In genomic region chr16:10411764-10412746, GRCm38 (mm10) we compare ENCODE assay signal across 7 mouse cellular contexts. TPM values are rescaled to one million over a fixed set of nuclear protein-coding genes. Genes with fewer than 3 reads are reported as not detected.
DNase-seq lines count a peak whose midpoint lies in the region; ATAC-seq lines count a peak whose summit lies in the region.

Gene Nubp1, plus strand, starts transcription at chr16:10411948.

- no peaks in the 10 kb centered on the region for H3K27me3 ChIP-seq in intestine, embryonic 16.5 days (replicated peaks; ENCODE audit: control insufficient read depth, insufficient read depth, low read length)
- H3K27me3 ChIP-seq in midbrain, embryonic 11.5 days (ENCODE audit: control insufficient read depth, insufficient read depth, low read length), result no peaks in the 10 kb centered on the region

- H3K9me3 ChIP-seq in intestine, embryonic 16.5 days (ENCODE audit: control insufficient read depth, low read length), result no peaks in the 10 kb centered on the region
- H3K9me3 ChIP-seq in midbrain, embryonic 11.5 days (ENCODE audit: control insufficient read depth, low read length), result no peaks in the 10 kb centered on the region

- intact Hi-C loops in left cerebral cortex, postnatal 36 days (cut with DNase I), result loop anchor here (5.0 kb wide), 1 partner anchor 110 kb away; no protein-coding TSS in a partner anchor

- 0 out of 2 replicates have a peak, but pooled peaks cover 3% of the 10 kb centered on the region for H3K36me3 ChIP-seq in intestine, embryonic 16.5 days (ENCODE audit: control insufficient read depth, insufficient read depth, low read length)
- H3K36me3 ChIP-seq in midbrain, embryonic 11.5 days (ENCODE audit: control insufficient read depth, insufficient read depth, low read length), result peaks cover 13% of the 10 kb centered on the region

- H3K4me2 ChIP-seq in intestine, embryonic 16.5 days (ENCODE audit: low read depth, low read length), result peak within 1 kb of the TSS; percentile 81
- H3K4me2 ChIP-seq in midbrain, embryonic 11.5 days, result peak within 1 kb of the TSS; percentile 46

- H3K9ac ChIP-seq in intestine, embryonic 16.5 days (ENCODE audit: low read depth, low read length), result peak within 1 kb of the TSS; percentile 86
- H3K9ac ChIP-seq in midbrain, embryonic 11.5 days (ENCODE audit: low read length), result peak within 1 kb of the TSS; percentile 78

- DNase-seq in adrenal gland, adult 2 months, result peak; percentile 96
- peak; percentile 93 for DNase-seq in embryo, embryonic 11.5 days (ENCODE audit: low read depth, low spot score)
- peak; percentile 79 to 93 for DNase-seq in gastrocnemius, postnatal 4 days (ENCODE audit: low spot score in 2 of 2)
- peak; percentile 94 to 95 for DNase-seq in left cerebral cortex, postnatal 36 days (ENCODE audit: low spot score in 2 of 2)
- peak; percentile 99 for DNase-seq in midbrain, embryonic 11.5 days (ENCODE audit: low spot score, missing footprints)
- DNase-seq in skeletal muscle tissue, adult 2 months (ENCODE audit: low read depth, low spot score), result peak; percentile 89

- 3% methylated on average over 56 of the region's 56 CpGs for whole genome bisulfite sequencing in intestine, embryonic 16.5 days
- WGBS in midbrain, embryonic 11.5 days, result 3% methylated on average over 56 of the region's 56 CpGs

- H3K4me3 ChIP-seq in intestine, embryonic 16.5 days (ENCODE audit: low read length), result peak within 1 kb of the TSS; percentile 89
- H3K4me3 ChIP-seq in midbrain, embryonic 11.5 days (ENCODE audit: low read depth, low read length), result peak within 1 kb of the TSS; percentile 58

- peak; percentile 99 for ATAC-seq in intestine, embryonic 16.5 days
- peak; percentile 98 for ATAC-seq in midbrain, embryonic 11.5 days (ENCODE audit: low FRiP score)

- peaks cover 4% of the 10 kb centered on the region; the same call in 1 of the 2 replicates for H3K4me1 ChIP-seq in intestine, embryonic 16.5 days (ENCODE audit: control insufficient read depth, insufficient read depth, low read length)
- peaks cover 4% of the 10 kb centered on the region for H3K4me1 ChIP-seq in midbrain, embryonic 11.5 days (ENCODE audit: control insufficient read depth, insufficient read depth, low read length)

- peak within 1 kb of the TSS; percentile 91 for H3K27ac ChIP-seq in intestine, embryonic 16.5 days (ENCODE audit: low read length)
- peak within 1 kb of the TSS; percentile 78; the same call in 1 of the 2 replicates for H3K27ac ChIP-seq in midbrain, embryonic 11.5 days (ENCODE audit: low read depth, low read length)

RNA-seq across cellular contexts. Expression of gene Nubp1, which starts in this region (rescaled TPM):
- total RNA-seq in adrenal gland, adult 2 months (2021), result 10 to 100 TPM; 25.8 to 27.9 TPM
- 17.2 and 19.7 TPM in 2 replicates for polyA plus RNA-seq in adrenal gland, adult 2 months (2012; rRNA removed)
- 10 to 100 TPM; 13.0 to 13.7 TPM for total RNA-seq in gastrocnemius, postnatal 4 days (2021)
- polyA plus RNA-seq in intestine, embryonic 16.5 days (2015; fragmentation: Nextera tagmentation; extraction: Ambion mirVana), result 52.0 and 52.6 TPM in 2 replicates
- total RNA-seq in left cerebral cortex, postnatal 36 days (2021), result 10 to 100 TPM; 17.4 to 17.6 TPM
- polyA plus RNA-seq in midbrain, embryonic 11.5 days (2014; fragmentation: Nextera tagmentation; extraction: Ambion mirVana), result 66.5 and 71.8 TPM in 2 replicates

Comparison
In these comparisons a context has a peak if more than half of its experiments do, and no peak if none do; other contexts are left out.
1. Peak in every context shown above with its lines: DNase-seq, ATAC-seq, H3K4me3 ChIP-seq and H3K27ac ChIP-seq.